ENCODE assay signal across 25 mouse cellular contexts in the genomic region with DNA sequence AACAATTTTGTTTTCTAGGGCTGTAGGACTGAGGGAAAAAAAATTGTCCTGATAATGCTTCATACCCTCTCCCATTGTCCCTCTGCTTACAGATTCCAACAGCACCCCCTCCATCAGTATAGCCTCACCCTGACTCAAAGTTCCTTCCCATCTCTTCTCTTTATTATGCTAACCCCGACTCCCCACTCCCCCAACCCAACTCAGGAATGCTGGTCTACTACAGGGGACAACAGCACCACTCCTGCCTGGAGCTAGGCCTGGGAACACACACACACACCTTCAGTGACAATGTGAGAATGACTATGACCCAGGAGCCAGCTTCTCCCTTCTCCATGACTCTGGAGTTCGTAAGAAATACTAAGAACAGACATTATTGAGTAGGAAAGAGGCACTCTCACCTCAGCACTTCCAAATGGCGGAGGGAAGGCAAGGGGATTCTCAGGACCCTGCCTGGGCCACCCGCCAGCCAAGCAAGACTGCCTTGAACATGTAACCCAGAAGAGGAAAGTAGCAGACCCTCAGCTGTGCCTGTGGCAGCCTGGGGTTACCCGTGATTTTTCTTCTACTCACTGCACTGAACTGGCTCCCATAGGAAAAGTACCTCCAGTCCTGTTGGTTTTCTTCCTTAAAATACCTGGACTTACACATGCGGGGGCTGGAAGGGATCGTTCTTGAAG.
DNase-seq lines count a peak whose midpoint lies in the region; ATAC-seq lines count a peak whose summit lies in the region.
"Had no signal": no experiment of that assay in that cellular context is flagged by ENCODE, and none has a peak within 500 bp of the region (broad histone marks: within the 10 kb centered on the region; RNA-seq: fewer than 3 reads in every experiment).

No protein-coding gene starts in this region.

- H3K4me3 ChIP-seq in heart, embryonic 10.5 days: no peak overlapping the region
- H3K4me3 ChIP-seq in kidney, embryonic 15.5 days (replicated peaks): no peak overlapping the region
- H3K4me3 ChIP-seq: embryonic facial prominence, embryonic 13.5 days; forebrain, embryonic 10.5 days; intestine, embryonic 15.5 days; left cerebral cortex, adult 2 months; liver, embryonic 12.5 days; midbrain, embryonic 12.5 days; neural tube, embryonic 13.5 days had no signal

- peak; percentile 52 for DNase-seq in cerebellum, adult 9-10 months
- DNase-seq in cerebellum, adult 8-10 months: no peak
- no peak for DNase-seq in heart, embryonic 10.5 days (ENCODE audit: low spot score)
- DNase-seq in heart, postnatal 14 days: no peak
- DNase-seq in kidney, postnatal 36 days: no peak
- DNase-seq in WW6 (ENCODE audit: low read depth, low spot score): peak; percentile 16
- no peak for DNase-seq in left cerebral cortex, adult 8-10 months (ENCODE audit: low spot score in 2 of 2)
- DNase-seq: adrenal gland, postnatal 36 days; forebrain, postnatal 0 days; gastrocnemius, postnatal 10 days; kidney, adult 2 months; kidney, postnatal 14 days; liver, postnatal 0 days; lung, postnatal 36 days; thymus, adult 2 months; thymus, postnatal 36 days had no signal

- ATAC-seq in kidney, embryonic 15.5 days (replicated peaks; ENCODE audit: low FRiP score): no peak
- ATAC-seq: forebrain, postnatal 0 days; hindbrain, postnatal 0 days; intestine, embryonic 15.5 days; liver, postnatal 0 days had no signal

- no peak overlapping the region for H3K4me2 ChIP-seq in kidney, embryonic 15.5 days
- H3K4me2 ChIP-seq: embryonic facial prominence, embryonic 13.5 days; intestine, embryonic 15.5 days; liver, embryonic 12.5 days; midbrain, embryonic 12.5 days; neural tube, embryonic 13.5 days had no signal

- H3K27me3 ChIP-seq in heart, embryonic 10.5 days (ENCODE audit: insufficient read depth, poor library complexity, severe bottlenecking): no peaks in the 10 kb centered on the region
- H3K27me3 ChIP-seq in kidney, embryonic 15.5 days: no peaks in the 10 kb centered on the region
- H3K27me3 ChIP-seq: embryonic facial prominence, embryonic 13.5 days; intestine, embryonic 15.5 days; midbrain, embryonic 12.5 days; neural tube, embryonic 13.5 days had no signal

- H3K36me3 ChIP-seq in heart, embryonic 10.5 days: 0 out of 2 replicates have a peak, but pooled peaks cover 7% of the 10 kb centered on the region
- H3K36me3 ChIP-seq in kidney, embryonic 15.5 days: no peaks in the 10 kb centered on the region
- H3K36me3 ChIP-seq: embryonic facial prominence, embryonic 13.5 days; forebrain, embryonic 10.5 days; intestine, embryonic 15.5 days; liver, embryonic 12.5 days; midbrain, embryonic 12.5 days; neural tube, embryonic 13.5 days had no signal

- intact Hi-C loops in heart, postnatal 14 days (cut with DNase I): loop anchor here (5.0 kb wide), 2 partner anchors 276 to 291 kb away; a partner anchor contains a TSS

- peak overlapping the region; percentile 82 for H3K27ac ChIP-seq in heart, embryonic 10.5 days
- peak overlapping the region; percentile 52 for H3K27ac ChIP-seq in kidney, embryonic 15.5 days
- H3K27ac ChIP-seq: embryonic facial prominence, embryonic 13.5 days; intestine, embryonic 15.5 days; left cerebral cortex, adult 2 months; liver, embryonic 12.5 days; midbrain, embryonic 12.5 days; neural tube, embryonic 13.5 days had no signal

- WGBS in heart, embryonic 10.5 days: 66% methylated on average over 7 of the region's 7 CpGs
- 79% methylated on average over 7 of the region's 7 CpGs for WGBS in kidney, embryonic 15.5 days

- H3K4me1 ChIP-seq in heart, embryonic 10.5 days: peaks cover 78% of the 10 kb centered on the region
- peaks cover 42% of the 10 kb centered on the region for H3K4me1 ChIP-seq in kidney, embryonic 15.5 days

- H3K9ac ChIP-seq in kidney, embryonic 15.5 days: no peak overlapping the region
- H3K9ac ChIP-seq: embryonic facial prominence, embryonic 13.5 days; forebrain, postnatal 0 days; intestine, embryonic 15.5 days; liver, embryonic 12.5 days; liver, postnatal 0 days; midbrain, embryonic 12.5 days; neural tube, embryonic 13.5 days had no signal

- no peaks in the 10 kb centered on the region for H3K9me3 ChIP-seq in heart, embryonic 10.5 days
- no peaks in the 10 kb centered on the region for H3K9me3 ChIP-seq in kidney, embryonic 15.5 days (replicated peaks)
- H3K9me3 ChIP-seq: embryonic facial prominence, embryonic 13.5 days; forebrain, embryonic 10.5 days; intestine, embryonic 15.5 days; liver, embryonic 12.5 days; midbrain, embryonic 12.5 days; neural tube, embryonic 13.5 days had no signal

Comparison
In these comparisons a context has a peak if more than half of its experiments do, and no peak if none do; other contexts are left out.
1. DNase-seq: peak in cerebellum, adult 9-10 months (single experiment) and WW6 (single experiment); none in cerebellum, adult 8-10 months (single experiment), heart, embryonic 10.5 days (single experiment), heart, postnatal 14 days (0 of 2), kidney, postnatal 36 days (0 of 2) and left cerebral cortex, adult 8-10 months (0 of 2).